In genomic region chr1:165779954-165780585, GRCm38 (mm10) we compare ENCODE assay signal across 8 mouse cellular contexts. TPM values are rescaled to one million over a fixed set of nuclear protein-coding genes. Genes with fewer than 3 reads are reported as not detected.
A peak's percentile ranks its signal among the peaks of the same experiment; 100 is the strongest.
DNase-seq lines count a peak whose midpoint lies in the region; ATAC-seq and TF ChIP-seq lines count a peak whose summit lies in the region.

No protein-coding gene starts in this region.

- no peaks in the 10 kb centered on the region for H3K36me3 ChIP-seq in hindbrain, embryonic 13.5 days
- H3K36me3 ChIP-seq in lung, postnatal 0 days (ENCODE audit: insufficient read depth, low read length) = no peaks in the 10 kb centered on the region
- H3K36me3 ChIP-seq in splenic B cell, adult 2 months (ENCODE audit: control insufficient read depth, insufficient read depth, low read length, poor library complexity, severe bottlenecking) = no peaks in the 10 kb centered on the region

- no peak for DNase-seq in cerebellum, adult 18-20 months
- DNase-seq in 416B (ENCODE audit: low read depth) = peak; percentile 84
- peak; percentile 72 for DNase-seq in embryo, embryonic 10 days (ENCODE audit: low spot score)
- peak; percentile 80 for DNase-seq in lung, postnatal 0 days (ENCODE audit: low spot score)
- peak; percentile 54 for DNase-seq in splenic B cell, adult 2 months (ENCODE audit: low read depth, low spot score)
- no peak for DNase-seq in urinary bladder, postnatal 10 days (ENCODE audit: low spot score)

- H3K4me2 ChIP-seq in hindbrain, embryonic 13.5 days = peak overlapping the region; percentile 55
- peak overlapping the region; percentile 74 for H3K4me2 ChIP-seq in lung, postnatal 0 days (replicated peaks; ENCODE audit: low read depth, low read length)

- TF ChIP-seq EP300 in lung, postnatal 0 days (IDR thresholded peaks at IDR 0.05) = no peak

- 2% methylated on average over 13 of the region's 13 CpGs for WGBS in hindbrain, embryonic 13.5 days
- WGBS in lung, postnatal 0 days = 5% methylated on average over 13 of the region's 13 CpGs

- H3K27ac ChIP-seq in hindbrain, embryonic 13.5 days = no peak overlapping the region
- no peak overlapping the region for H3K27ac ChIP-seq in lung, postnatal 0 days (ENCODE audit: low read length)

- peak overlapping the region; percentile 29 for H3K4me3 ChIP-seq in hindbrain, embryonic 13.5 days
- H3K4me3 ChIP-seq in lung, postnatal 0 days (ENCODE audit: low read depth, low read length) = peak overlapping the region; percentile 34

- ATAC-seq in cerebellum, adult (ENCODE audit: insufficient number of reproducible peaks, low FRiP score, low TSS enrichment) = peak; percentile 8; the same call in 1 of the 2 replicates
- ATAC-seq in hindbrain, embryonic 13.5 days (ENCODE audit: low FRiP score) = peak; percentile 64
- ATAC-seq in lung, postnatal 0 days = peak; percentile 70

- TF ChIP-seq CTCF in lung, postnatal 0 days (IDR thresholded peaks at IDR 0.05) = peak; percentile 67

- no peaks in the 10 kb centered on the region for H3K9me3 ChIP-seq in hindbrain, embryonic 13.5 days
- no peaks in the 10 kb centered on the region for H3K9me3 ChIP-seq in lung, postnatal 0 days (ENCODE audit: low read length)

- H3K9ac ChIP-seq in hindbrain, embryonic 13.5 days = no peak overlapping the region
- peak overlapping the region; percentile 41; the same call in 1 of the 2 replicates for H3K9ac ChIP-seq in lung, postnatal 0 days (replicated peaks; ENCODE audit: low read depth)

- H3K27me3 ChIP-seq in hindbrain, embryonic 13.5 days = peaks cover 73% of the 10 kb centered on the region
- no peaks in the 10 kb centered on the region for H3K27me3 ChIP-seq in lung, postnatal 0 days (replicated peaks; ENCODE audit: insufficient read depth, low read length)
- no peaks in the 10 kb centered on the region for H3K27me3 ChIP-seq in splenic B cell, adult 2 months (ENCODE audit: control insufficient read depth, insufficient read depth, low read length, poor library complexity, severe bottlenecking)

- H3K4me1 ChIP-seq in hindbrain, embryonic 13.5 days (replicated peaks) = peaks cover 8% of the 10 kb centered on the region
- no peaks in the 10 kb centered on the region for H3K4me1 ChIP-seq in lung, postnatal 0 days (ENCODE audit: insufficient read depth, low read depth, low read length)

RNA-seq across cellular contexts. Expression of gene Cd247, which starts 8.4 kb away (rescaled TPM):
- 0.60 and 1.5 TPM in 2 replicates for polyA plus RNA-seq in hindbrain, embryonic 13.5 days (2015; fragmentation: Nextera tagmentation; extraction: Ambion mirVana)
- polyA plus RNA-seq in lung, postnatal 0 days (2015; fragmentation: Nextera tagmentation; extraction: Ambion mirVana) = 1.3 and 1.5 TPM in 2 replicates

RNA-seq across cellular contexts. Expression of gene Creg1, which starts 16.5 kb away (rescaled TPM):
- polyA plus RNA-seq in hindbrain, embryonic 13.5 days (2015; fragmentation: Nextera tagmentation; extraction: Ambion mirVana) = 24.1 and 31.6 TPM in 2 replicates
- polyA plus RNA-seq in lung, postnatal 0 days (2015; fragmentation: Nextera tagmentation; extraction: Ambion mirVana) = 123 and 148 TPM in 2 replicates

Comparison
In these comparisons a context has a peak if more than half of its experiments do, and no peak if none do; other contexts are left out.
1. ATAC-seq: peak in every context shown above with its lines; median percentile 70 in lung, postnatal 0 days; 64 in hindbrain, embryonic 13.5 days; 8 in cerebellum, adult.
2. DNase-seq: peak in 416B (single experiment), embryo, embryonic 10 days (single experiment), lung, postnatal 0 days (single experiment) and splenic B cell, adult 2 months (single experiment); none in cerebellum, adult 18-20 months (0 of 2) and urinary bladder, postnatal 10 days (single experiment).